Mouse (Mus musculus): ENCODE measurements at regions not wholly inside any gene's neighbourhood (a gene's known extent, or its start where the extent isn't known, plus 50 kb on each side); places are given as distances from the start of the nearest gene placed in this dataset.
"Not testable (repeated sequence)": the region's sequence is repeated elsewhere in the genome, so short reads cannot be mapped to it uniquely, and the experiment has no call there.

DNA sequence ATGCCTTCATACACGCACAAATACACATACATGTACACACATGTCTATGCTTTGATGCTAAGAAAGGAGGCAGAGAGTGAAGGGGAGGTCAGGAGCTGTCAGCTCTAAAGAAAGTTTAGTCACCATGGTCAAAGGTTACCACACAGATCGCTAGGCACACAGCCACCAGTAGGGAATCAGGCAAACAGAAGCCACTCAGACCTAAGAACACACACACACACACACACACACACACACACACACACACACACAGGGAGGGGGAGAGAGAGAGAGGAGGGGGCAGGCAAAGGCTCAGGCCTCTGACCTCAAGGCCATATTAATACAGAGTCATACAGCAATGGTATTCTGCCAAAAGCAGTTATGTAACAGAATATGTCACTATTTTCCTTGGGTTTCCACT lies 67.5 kb upstream of the Atxn1 start:
- DNase-seq (ENCODE audit: low spot score), result no peak

DNA sequence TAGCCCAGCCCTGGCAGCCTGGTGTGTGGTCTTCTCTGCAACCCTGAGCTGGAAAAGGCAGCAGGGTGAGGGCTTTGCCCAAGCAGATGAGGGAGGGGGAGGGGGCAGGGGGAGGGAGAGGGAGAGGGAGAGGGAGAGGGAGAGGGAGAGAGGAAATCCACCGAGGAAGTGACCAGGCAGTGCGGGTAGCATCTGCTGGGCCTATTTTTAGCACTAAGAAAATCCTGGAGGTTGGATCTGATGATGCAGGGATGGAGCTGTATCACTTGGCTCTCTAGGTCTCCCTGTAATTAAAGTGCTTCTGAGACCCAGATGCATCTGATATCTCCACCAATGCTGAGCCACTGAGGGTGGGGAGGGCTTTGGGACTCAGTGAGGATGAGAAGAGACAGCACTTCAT lies 61.2 kb upstream of the Atxn1 start:
- no peak for DNase-seq (ENCODE audit: low spot score)

DNA sequence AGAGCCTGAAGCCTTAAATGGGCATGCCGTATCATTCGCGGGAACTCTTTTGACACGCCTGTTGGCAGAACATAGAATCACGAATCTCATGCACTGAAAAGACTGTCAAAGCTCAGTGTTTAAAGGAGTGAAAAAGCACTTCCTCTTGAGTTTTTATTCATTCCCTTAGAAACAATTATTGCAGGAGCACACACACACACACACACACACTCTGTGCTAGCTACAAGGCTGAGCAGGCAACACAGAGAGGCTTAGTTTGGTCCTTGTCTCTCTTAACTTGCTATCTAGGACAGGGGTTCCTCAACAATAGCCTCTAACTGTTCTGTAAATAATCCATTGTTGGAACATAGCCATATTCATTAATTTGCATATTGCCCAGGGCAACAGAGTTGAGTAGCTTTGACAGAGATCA lies 58.8 kb upstream of the Atxn1 start:
- no peak for DNase-seq (ENCODE audit: low spot score)

DNA sequence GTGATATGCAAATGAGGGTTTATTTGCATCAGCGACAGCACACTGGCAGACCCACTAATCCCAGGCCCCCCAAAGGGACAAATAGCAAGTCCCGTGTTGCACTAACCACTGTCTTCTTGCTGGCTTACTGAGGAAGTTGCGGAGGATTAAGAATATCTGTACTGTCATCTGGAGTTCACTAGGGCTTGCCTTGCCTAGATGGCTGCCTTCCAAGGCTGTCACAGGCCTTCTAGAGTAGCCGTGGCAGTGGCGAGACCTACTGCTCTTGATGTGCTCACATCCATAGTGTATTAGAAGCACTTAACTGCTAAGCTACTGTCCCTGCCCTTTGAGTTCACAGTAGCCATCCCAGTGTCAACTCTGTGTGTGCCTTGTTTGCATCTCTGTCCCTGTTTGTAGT lies 58.4 kb upstream of the Atxn1 start:
- DNase-seq (ENCODE audit: low spot score), result no peak

DNA sequence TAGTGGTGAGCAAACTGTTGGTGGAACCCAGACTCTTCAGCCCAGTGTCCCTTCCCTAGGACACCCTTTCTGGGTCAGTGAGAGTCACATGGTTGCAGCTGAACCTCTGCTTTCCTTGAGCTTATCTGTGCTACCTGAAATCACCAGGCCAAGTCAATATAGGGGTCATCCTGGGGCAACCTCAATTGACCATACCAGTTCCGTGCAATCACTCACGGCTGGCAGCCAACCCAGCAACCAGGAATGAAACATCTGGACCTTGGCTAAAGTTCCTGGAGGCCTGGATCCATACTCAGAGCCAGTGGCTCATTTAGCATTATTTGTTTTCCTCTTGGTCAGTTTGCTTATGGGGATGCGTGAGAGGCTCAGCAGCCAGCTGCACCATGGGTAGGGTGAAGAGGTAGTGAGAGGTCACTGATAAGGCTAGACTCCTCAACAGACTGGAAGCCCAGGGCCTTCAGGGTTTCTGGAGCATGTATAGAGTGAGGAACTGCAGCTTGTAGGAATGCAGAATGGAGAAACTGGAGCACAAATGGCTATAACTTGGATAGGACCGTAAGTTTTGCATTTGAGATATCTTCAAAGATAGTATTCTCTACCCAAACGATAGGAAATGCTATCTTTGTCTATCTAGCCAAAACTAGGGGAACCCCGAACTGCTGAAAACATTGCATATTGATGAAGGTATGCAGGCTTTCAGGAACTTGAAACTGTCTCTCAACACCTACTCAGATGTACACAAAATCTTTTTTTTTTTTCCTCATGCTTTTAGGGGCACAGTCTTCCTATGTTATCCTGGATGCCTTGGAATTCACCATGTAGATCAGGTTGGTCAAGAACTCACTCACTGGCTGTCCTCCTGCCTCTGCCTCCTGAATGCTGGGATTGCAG lies 56.4 kb upstream of the Atxn1 start:
- DNase-seq (ENCODE audit: low spot score), result no peak

DNA sequence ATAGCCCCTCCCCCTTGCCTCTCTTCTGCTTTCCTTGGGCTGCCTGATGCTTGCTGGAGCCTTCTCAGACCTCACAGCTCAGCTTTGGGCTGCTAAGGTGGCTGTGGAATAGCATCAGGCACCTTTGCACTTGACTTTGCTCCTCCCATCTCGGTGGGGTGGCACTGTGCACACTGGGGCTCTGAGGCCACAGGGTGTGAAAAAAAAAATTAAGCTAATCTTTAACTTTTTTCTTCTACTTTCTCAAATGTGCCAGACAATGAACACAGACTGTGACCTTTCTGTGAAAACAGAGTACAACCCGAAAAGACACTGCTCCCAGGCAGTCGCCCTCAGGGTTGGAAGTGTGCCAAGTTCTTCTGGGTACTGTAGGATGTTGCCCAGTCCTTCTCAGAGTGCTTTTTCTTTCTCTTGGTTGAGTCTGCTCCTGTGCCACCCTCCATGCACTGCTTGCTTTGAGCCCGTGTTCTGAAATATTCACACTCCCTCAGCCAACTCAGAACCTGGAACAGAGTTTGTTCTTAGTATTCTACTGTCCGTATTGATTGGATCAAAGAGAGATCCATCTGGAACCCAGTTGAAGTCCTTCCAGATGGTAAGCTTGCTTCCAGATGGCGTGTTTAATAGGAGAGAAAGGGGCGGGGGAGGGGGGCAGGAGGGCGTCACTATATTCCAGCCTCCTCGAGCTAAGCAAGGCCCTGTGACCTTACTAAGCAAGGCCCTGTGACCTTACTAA lies 54.8 kb upstream of the Atxn1 start:
- DNase-seq (ENCODE audit: low spot score), result peak; percentile 52

DNA sequence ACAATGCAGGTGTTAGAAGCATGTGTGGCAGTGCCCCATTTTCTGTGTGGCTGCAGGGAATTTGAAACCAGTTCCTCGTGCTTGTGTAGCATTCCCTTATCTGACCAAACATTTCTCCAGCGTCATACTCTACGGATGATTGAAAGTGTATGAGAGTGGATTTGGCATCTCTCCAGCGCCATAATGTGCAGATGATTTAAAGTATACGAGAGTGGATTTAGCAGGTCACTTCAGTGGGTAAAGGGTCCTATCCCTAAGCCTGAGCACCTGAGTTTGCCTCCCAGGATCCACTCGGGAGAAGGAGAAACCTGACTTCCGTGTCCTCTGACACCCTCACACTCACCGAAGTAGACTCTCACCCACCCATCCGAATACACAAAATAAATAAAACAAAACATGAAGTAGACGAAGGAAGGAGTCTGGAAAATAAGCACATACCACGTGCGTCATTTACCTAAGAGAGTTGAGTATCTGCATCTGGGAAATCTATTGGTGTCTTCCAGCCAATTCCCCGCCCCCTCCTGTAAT lies 54.2 kb upstream of the Atxn1 start:
- no peak for DNase-seq (ENCODE audit: low spot score)

DNA sequence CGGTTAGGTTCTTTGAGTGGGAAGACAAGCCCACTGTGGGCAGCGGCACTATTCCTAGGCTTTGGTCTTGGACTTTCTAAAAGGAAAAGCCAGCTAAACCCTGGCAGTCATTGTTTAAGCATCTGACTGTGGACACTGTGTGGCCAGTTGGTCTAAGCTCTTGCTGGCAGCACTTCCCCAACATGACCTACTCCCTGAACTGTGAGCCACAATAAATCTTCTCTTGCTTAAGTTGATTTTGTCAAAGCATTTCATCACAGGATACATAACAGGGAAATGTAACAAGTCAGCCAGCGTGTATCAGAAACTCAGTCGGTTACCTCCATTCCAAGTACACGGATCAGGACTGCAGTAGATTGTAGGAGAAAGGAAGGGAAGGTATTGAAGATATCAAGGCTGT lies 52.9 kb upstream of the Atxn1 start:
- DNase-seq (ENCODE audit: low spot score), result no peak

DNA sequence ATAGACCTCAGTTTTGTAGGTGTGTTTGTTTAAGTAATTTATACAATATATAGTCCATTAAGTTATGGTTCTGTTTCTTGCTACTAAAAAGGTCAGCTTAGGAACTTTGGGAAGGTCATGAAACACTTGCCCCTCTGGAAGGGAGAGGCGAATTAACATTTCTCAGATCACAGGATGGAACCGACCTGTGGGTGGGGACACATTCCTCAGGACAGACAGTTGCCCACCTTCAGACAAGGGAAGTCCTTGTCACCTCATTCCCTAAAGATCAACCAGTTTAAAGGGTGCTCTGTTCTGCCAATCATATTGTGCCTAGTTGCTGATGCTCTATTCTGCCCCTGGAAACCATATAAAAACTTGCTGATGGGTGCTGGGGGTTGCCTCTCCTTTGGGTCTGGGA lies 52.2 kb upstream of the Atxn1 start:
- DNase-seq (ENCODE audit: low spot score), result not testable (repeated sequence)

DNA sequence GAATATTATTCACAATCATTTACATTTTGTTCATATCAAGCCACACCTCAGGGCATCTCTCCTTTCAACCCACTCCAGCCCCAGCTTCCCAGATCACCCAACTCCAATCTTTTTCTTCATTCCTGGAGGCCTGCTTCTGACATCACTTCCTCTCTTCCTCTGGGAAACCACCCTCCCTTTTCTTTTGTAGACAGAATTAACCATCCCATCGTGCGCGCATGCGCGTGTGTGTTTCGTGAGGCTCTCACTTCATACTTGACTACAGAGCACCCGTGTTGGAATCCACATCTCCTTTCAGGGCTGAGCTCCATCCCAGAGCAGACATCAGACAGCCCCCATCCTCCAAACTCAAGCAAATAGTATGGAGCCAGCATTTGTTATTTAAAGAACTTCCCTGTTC lies 50.4 kb upstream of the Atxn1 start:
- DNase-seq (ENCODE audit: low spot score), result no peak

DNA sequence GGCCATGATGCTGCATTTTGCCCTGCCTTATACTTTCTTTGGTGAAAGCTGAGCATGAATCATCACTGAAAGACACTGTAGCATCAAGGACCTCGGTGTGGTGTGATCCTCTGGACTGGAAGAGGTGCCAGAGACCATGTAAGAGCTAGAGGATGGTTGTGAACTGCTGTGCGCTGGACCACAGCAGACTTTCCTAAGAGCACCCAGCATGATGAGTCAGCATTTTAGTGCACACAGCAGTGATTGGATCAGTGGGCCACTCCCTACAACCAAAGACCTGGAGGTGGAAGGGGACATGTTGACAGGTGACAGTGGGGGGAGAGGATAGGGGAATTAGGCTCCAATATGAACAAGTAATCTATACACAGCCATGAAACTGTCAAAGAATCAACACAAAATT lies 49.8 kb upstream of the Atxn1 start:
- DNase-seq (ENCODE audit: low spot score), result no peak

All from layer of hippocampus, adult 11-12 months (tissue).